10 mouse cellular contexts compared by ENCODE assay signal in the genomic region with DNA sequence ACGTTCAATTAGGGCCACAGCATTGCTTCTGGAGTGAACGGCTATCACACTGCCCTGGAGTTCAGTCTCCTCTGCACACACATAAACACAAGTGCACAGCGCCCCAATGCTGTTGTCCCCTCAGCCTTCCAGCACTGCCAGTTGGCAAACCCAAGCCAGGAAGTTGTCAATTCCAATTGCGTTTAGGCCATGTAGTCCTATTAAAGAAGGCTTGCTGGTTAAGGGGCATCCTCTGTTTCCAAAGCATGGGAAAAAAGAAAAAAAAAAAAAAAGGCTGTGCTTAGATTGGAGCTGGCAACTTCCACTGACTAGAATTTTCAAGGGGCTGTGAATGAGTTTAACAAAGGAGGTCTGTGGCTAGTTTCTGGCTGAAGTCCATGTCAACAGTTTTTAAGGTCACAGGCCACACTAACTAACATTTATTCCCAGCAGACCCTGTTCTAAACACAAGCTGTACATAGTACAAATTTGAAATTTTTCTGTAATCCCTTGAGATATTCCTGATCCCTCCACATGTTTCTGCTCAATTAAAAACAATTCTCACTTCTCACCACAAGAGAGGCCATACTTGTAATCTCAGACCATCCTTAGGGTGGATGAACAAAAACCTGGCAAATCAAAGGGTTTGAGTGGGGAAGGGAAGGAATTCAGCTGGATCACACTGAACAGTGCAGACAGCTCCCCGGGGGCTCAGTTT.
DNase-seq lines count a peak whose midpoint lies in the region; ATAC-seq lines count a peak whose summit lies in the region.
"Had no signal": no experiment of that assay in that cellular context is flagged by ENCODE, and none has a peak within 500 bp of the region (broad histone marks: within the 10 kb centered on the region; RNA-seq: fewer than 3 reads in every experiment).

No protein-coding gene starts in this region.

- H3K27ac ChIP-seq in hindbrain, embryonic 13.5 days, result 0 out of 2 replicates have a peak overlapping the region, but pooled peaks have one; percentile 0
- H3K27ac ChIP-seq in hindbrain, embryonic 10.5 days, result no peak overlapping the region; the same call in 1 of the 2 replicates
- H3K27ac ChIP-seq in liver, embryonic 16.5 days (ENCODE audit: low read length), result no peak overlapping the region
- H3K27ac ChIP-seq: embryonic facial prominence, embryonic 15.5 days; midbrain, embryonic 12.5 days had no signal

- H3K4me2 ChIP-seq in hindbrain, embryonic 13.5 days, result no peak overlapping the region
- no peak overlapping the region for H3K4me2 ChIP-seq in liver, embryonic 16.5 days (ENCODE audit: low read depth, low read length)
- H3K4me2 ChIP-seq: embryonic facial prominence, embryonic 15.5 days; midbrain, embryonic 12.5 days had no signal

- no peak for DNase-seq in hindbrain, embryonic 10.5 days (ENCODE audit: low spot score)
- DNase-seq in NIH3T3 (ENCODE audit: low read depth), result peak; percentile 37
- peak; percentile 37 for DNase-seq in heart, adult 8-10 months (ENCODE audit: low spot score)
- DNase-seq in urinary bladder, postnatal 36 days (ENCODE audit: low spot score in 2 of 2), result no peak
- DNase-seq in spleen, postnatal 10 days (ENCODE audit: low spot score in 2 of 2), result no peak
- DNase-seq in B cell, adult 2 months, result no peak

- no peak overlapping the region for H3K4me3 ChIP-seq in hindbrain, embryonic 13.5 days
- no peak overlapping the region for H3K4me3 ChIP-seq in hindbrain, embryonic 10.5 days
- H3K4me3 ChIP-seq in liver, embryonic 16.5 days (ENCODE audit: low read depth, low read length), result no peak overlapping the region
- H3K4me3 ChIP-seq: embryonic facial prominence, embryonic 15.5 days; midbrain, embryonic 12.5 days had no signal

- no peaks in the 10 kb centered on the region for H3K27me3 ChIP-seq in hindbrain, embryonic 13.5 days
- no peaks in the 10 kb centered on the region for H3K27me3 ChIP-seq in hindbrain, embryonic 10.5 days (ENCODE audit: insufficient read depth, poor library complexity, severe bottlenecking)
- no peaks in the 10 kb centered on the region for H3K27me3 ChIP-seq in liver, embryonic 16.5 days (ENCODE audit: control insufficient read depth, insufficient read depth, low read depth, low read length)
- H3K27me3 ChIP-seq: embryonic facial prominence, embryonic 15.5 days; midbrain, embryonic 12.5 days had no signal

- ATAC-seq in hindbrain, embryonic 13.5 days (ENCODE audit: low FRiP score), result 0 out of 2 replicates have a peak, but pooled peaks have one; percentile 59
- ATAC-seq in liver, embryonic 16.5 days (ENCODE audit: low read depth), result peak; percentile 30; the same call in 1 of the 2 replicates

- H3K9ac ChIP-seq in hindbrain, embryonic 13.5 days, result no peak overlapping the region
- no peak overlapping the region for H3K9ac ChIP-seq in liver, embryonic 16.5 days (ENCODE audit: low read depth, low read length)
- H3K9ac ChIP-seq: embryonic facial prominence, embryonic 15.5 days; midbrain, embryonic 12.5 days had no signal

- H3K36me3 ChIP-seq in hindbrain, embryonic 13.5 days, result no peaks in the 10 kb centered on the region
- no peaks in the 10 kb centered on the region for H3K36me3 ChIP-seq in hindbrain, embryonic 10.5 days
- no peaks in the 10 kb centered on the region for H3K36me3 ChIP-seq in liver, embryonic 16.5 days (ENCODE audit: control insufficient read depth, insufficient read depth)
- H3K36me3 ChIP-seq: embryonic facial prominence, embryonic 15.5 days; midbrain, embryonic 12.5 days had no signal

- peaks cover 5% of the 10 kb centered on the region for H3K4me1 ChIP-seq in hindbrain, embryonic 13.5 days (replicated peaks)
- peaks cover 11% of the 10 kb centered on the region for H3K4me1 ChIP-seq in hindbrain, embryonic 10.5 days (replicated peaks)
- H3K4me1 ChIP-seq in liver, embryonic 16.5 days (ENCODE audit: control insufficient read depth, low read depth, low read length), result no peaks in the 10 kb centered on the region; the same call in none of the 2 replicates

- 70% methylated on average over 5 of the region's 5 CpGs for WGBS in hindbrain, embryonic 13.5 days
- 76% methylated on average over 5 of the region's 5 CpGs for WGBS in hindbrain, embryonic 10.5 days
- 74% methylated on average over 5 of the region's 5 CpGs for WGBS in liver, embryonic 16.5 days (ENCODE audit: insufficient replicate concordance)

- no peaks in the 10 kb centered on the region for H3K9me3 ChIP-seq in hindbrain, embryonic 13.5 days
- H3K9me3 ChIP-seq in hindbrain, embryonic 10.5 days, result no peaks in the 10 kb centered on the region
- H3K9me3 ChIP-seq in liver, embryonic 16.5 days (replicated peaks; ENCODE audit: control insufficient read depth, low read length), result no peaks in the 10 kb centered on the region
- H3K9me3 ChIP-seq: embryonic facial prominence, embryonic 15.5 days; midbrain, embryonic 12.5 days had no signal

Comparison
In these comparisons a context has a peak if more than half of its experiments do, and no peak if none do; other contexts are left out.
1. DNase-seq: peak in NIH3T3 (single experiment) and heart, adult 8-10 months (single experiment); none in hindbrain, embryonic 10.5 days (single experiment), urinary bladder, postnatal 36 days (0 of 2), spleen, postnatal 10 days (0 of 2) and B cell, adult 2 months (0 of 2).